Mouse (Mus musculus): ENCODE data around the gene Olfr1258. TPM values are rescaled to one million over a fixed set of nuclear protein-coding genes. Genes with fewer than 3 reads are reported as not detected.
"Not testable (repeated sequence)": the region's sequence is repeated elsewhere in the genome, so short reads cannot be mapped to it uniquely, and the experiment has no call there.

Olfr1258 gene
- polyA plus RNA-seq (2014; fragmentation: Nextera tagmentation; extraction: Ambion mirVana): not detected in 2 replicates

GRCm38 (mm10) chr2:89927009-89927408 lies at the start of gene Olfr1258:
Gene Olfr1258 (plus strand): TSS chr2:89927309.
- H3K4me2 ChIP-seq (replicated peaks; ENCODE audit: low read depth, low read length): no peak within 1 kb of the TSS
- no peaks in the 10 kb centered on the region for H3K9me3 ChIP-seq (ENCODE audit: control insufficient read depth, low read depth, low read length)
- H3K27me3 ChIP-seq (ENCODE audit: control insufficient read depth, insufficient read depth, low read length): no peaks in the 10 kb centered on the region
- H3K4me1 ChIP-seq (ENCODE audit: control insufficient read depth, insufficient read depth, low read length): no peaks in the 10 kb centered on the region
- H3K27ac ChIP-seq (ENCODE audit: low read length): no peak within 1 kb of the TSS
- ATAC-seq (ENCODE audit: insufficient number of reproducible peaks, insufficient read depth, low FRiP score, low read depth): no peak
- no peak within 1 kb of the TSS for H3K4me3 ChIP-seq (ENCODE audit: low read depth, low read length)
- H3K36me3 ChIP-seq (ENCODE audit: control insufficient read depth, insufficient read depth, low read length): no peaks in the 10 kb centered on the region
- H3K9ac ChIP-seq (replicated peaks; ENCODE audit: low read depth, low read length): no peak within 1 kb of the TSS

- no peak within 1 kb of the TSS for H3K4me3 ChIP-seq (ENCODE audit: low read depth, low read length)
- H3K9ac ChIP-seq (replicated peaks; ENCODE audit: low read depth, low read length): no peak within 1 kb of the TSS
- WGBS: 95% methylated on average over 1 of the region's 1 CpGs
- no peak for ATAC-seq (ENCODE audit: insufficient number of reproducible peaks, insufficient read depth, low FRiP score, low read depth)
- H3K4me2 ChIP-seq (replicated peaks; ENCODE audit: low read depth, low read length): no peak within 1 kb of the TSS
- no peaks in the 10 kb centered on the region for H3K36me3 ChIP-seq (ENCODE audit: control insufficient read depth, insufficient read depth, low read length)
- no peaks in the 10 kb centered on the region for H3K9me3 ChIP-seq (ENCODE audit: control insufficient read depth, low read depth, low read length)
- H3K4me1 ChIP-seq (ENCODE audit: control insufficient read depth, insufficient read depth, low read length): no peaks in the 10 kb centered on the region
- H3K27me3 ChIP-seq (ENCODE audit: control insufficient read depth, insufficient read depth, low read length): no peaks in the 10 kb centered on the region
- no peak within 1 kb of the TSS for H3K27ac ChIP-seq (ENCODE audit: low read length)
These were observed 49.0 kb upstream of the Olfr1258 start, which contains the start of gene Olfr1257 for GRCm38 (mm10) chr2:89878137-89878536. Gene Olfr1257 (plus strand): TSS chr2:89878437.

GRCm38 (mm10) chr2:89912616-89913015 lies 14.5 kb upstream of the Olfr1258 start:
- H3K36me3 ChIP-seq (ENCODE audit: control insufficient read depth, insufficient read depth, low read length); H3K9ac ChIP-seq (replicated peaks; ENCODE audit: low read depth, low read length); H3K4me1 ChIP-seq (ENCODE audit: control insufficient read depth, insufficient read depth, low read length); H3K27me3 ChIP-seq (ENCODE audit: control insufficient read depth, insufficient read depth, low read length); H3K4me3 ChIP-seq (ENCODE audit: low read depth, low read length); H3K9me3 ChIP-seq (ENCODE audit: control insufficient read depth, low read depth, low read length); H3K4me2 ChIP-seq (replicated peaks; ENCODE audit: low read depth, low read length); H3K27ac ChIP-seq (ENCODE audit: low read length); ATAC-seq (ENCODE audit: insufficient number of reproducible peaks, insufficient read depth, low FRiP score, low read depth): not testable (repeated sequence)
- WGBS: 75% methylated on average over 9 of the region's 9 CpGs

GRCm38 (mm10) chr2:89948564-89948963 lies 21.5 kb downstream of the Olfr1258 start, which contains the start of gene Olfr1259:
Gene Olfr1259 (minus strand): TSS chr2:89948664.
- Histone ChIP-seq H3K27ac (ENCODE audit: low read length) (no peak within 1 kb of the TSS), H3K9me3 (ENCODE audit: control insufficient read depth, low read depth, low read length) (no peaks in the 10 kb centered on the region), H3K9ac (replicated peaks; ENCODE audit: low read depth, low read length) (no peak within 1 kb of the TSS), H3K4me3 (ENCODE audit: low read depth, low read length) (no peak within 1 kb of the TSS), H3K36me3 (ENCODE audit: control insufficient read depth, insufficient read depth, low read length) (no peaks in the 10 kb centered on the region), H3K27me3 (ENCODE audit: control insufficient read depth, insufficient read depth, low read length) (no peaks in the 10 kb centered on the region), H3K4me1 (ENCODE audit: control insufficient read depth, insufficient read depth, low read length) (no peaks in the 10 kb centered on the region), H3K4me2 (replicated peaks; ENCODE audit: low read depth, low read length) (no peak within 1 kb of the TSS)
- ATAC-seq (ENCODE audit: insufficient number of reproducible peaks, insufficient read depth, low FRiP score, low read depth): no peak
- WGBS: 78% methylated on average over 5 of the region's 5 CpGs

- Histone ChIP-seq H3K4me1 (ENCODE audit: control insufficient read depth, insufficient read depth, low read length) (no peaks in the 10 kb centered on the region), H3K9ac (replicated peaks; ENCODE audit: low read depth, low read length) (no peak within 1 kb of the TSS), H3K4me3 (ENCODE audit: low read depth, low read length) (no peak within 1 kb of the TSS), H3K27ac (ENCODE audit: low read length) (no peak within 1 kb of the TSS), H3K36me3 (ENCODE audit: control insufficient read depth, insufficient read depth, low read length) (no peaks in the 10 kb centered on the region), H3K9me3 (ENCODE audit: control insufficient read depth, low read depth, low read length) (no peaks in the 10 kb centered on the region), H3K4me2 (replicated peaks; ENCODE audit: low read depth, low read length) (no peak within 1 kb of the TSS), H3K27me3 (ENCODE audit: control insufficient read depth, insufficient read depth, low read length) (no peaks in the 10 kb centered on the region)
- WGBS: 51% methylated on average over 2 of the region's 2 CpGs
- no peak for ATAC-seq (ENCODE audit: insufficient number of reproducible peaks, insufficient read depth, low FRiP score, low read depth)
These were observed 47.1 kb downstream of the Olfr1258 start, which contains the start of gene Olfr1260 for GRCm38 (mm10) chr2:89974184-89974583. Gene Olfr1260 (plus strand): TSS chr2:89974340.

- H3K27ac ChIP-seq (ENCODE audit: low read length): no peak overlapping the region
- no peaks in the 10 kb centered on the region for H3K9me3 ChIP-seq (ENCODE audit: control insufficient read depth, low read depth, low read length)
- H3K4me2 ChIP-seq (replicated peaks; ENCODE audit: low read depth, low read length): no peak overlapping the region
- H3K4me3 ChIP-seq (ENCODE audit: low read depth, low read length): no peak overlapping the region
- ATAC-seq (ENCODE audit: insufficient number of reproducible peaks, insufficient read depth, low FRiP score, low read depth): no peak
- H3K36me3 ChIP-seq (ENCODE audit: control insufficient read depth, insufficient read depth, low read length): no peaks in the 10 kb centered on the region
- no peaks in the 10 kb centered on the region for H3K27me3 ChIP-seq (ENCODE audit: control insufficient read depth, insufficient read depth, low read length)
- H3K4me1 ChIP-seq (ENCODE audit: control insufficient read depth, insufficient read depth, low read length): no peaks in the 10 kb centered on the region
- no peak overlapping the region for H3K9ac ChIP-seq (replicated peaks; ENCODE audit: low read depth, low read length)
- 83% methylated on average over 2 of the region's 2 CpGs for WGBS
These were observed 50.6 kb downstream of the Olfr1258 start for GRCm38 (mm10) chr2:89977709-89978108.

Other genes starting within 250 kb of the Olfr1258 start
- not detected in 2 replicates for gene Olfr1252, start 202.3 kb upstream of the Olfr1258 start, polyA plus RNA-seq (2014; fragmentation: Nextera tagmentation; extraction: Ambion mirVana)
- gene Olfr1253, start 170.2 kb upstream of the Olfr1258 start, polyA plus RNA-seq (2014; fragmentation: Nextera tagmentation; extraction: Ambion mirVana): not detected in 2 replicates
- not detected in 2 replicates for gene Olfr1254, start 133.7 kb upstream of the Olfr1258 start, polyA plus RNA-seq (2014; fragmentation: Nextera tagmentation; extraction: Ambion mirVana)
- gene Olfr1255, start 115.3 kb upstream of the Olfr1258 start, polyA plus RNA-seq (2014; fragmentation: Nextera tagmentation; extraction: Ambion mirVana): not detected in 2 replicates
- gene Olfr1256, start 85.8 kb upstream of the Olfr1258 start, polyA plus RNA-seq (2014; fragmentation: Nextera tagmentation; extraction: Ambion mirVana): not detected in 2 replicates
- gene Olfr48, start 79.1 kb upstream of the Olfr1258 start, polyA plus RNA-seq (2014; fragmentation: Nextera tagmentation; extraction: Ambion mirVana): not detected in 2 replicates
- gene Olfr1257, start 48.9 kb upstream of the Olfr1258 start, polyA plus RNA-seq (2014; fragmentation: Nextera tagmentation; extraction: Ambion mirVana): not detected in 2 replicates
- not detected in 2 replicates for gene Olfr1259, start 21.4 kb downstream of the Olfr1258 start, polyA plus RNA-seq (2014; fragmentation: Nextera tagmentation; extraction: Ambion mirVana)
- not detected in 2 replicates for gene Olfr1260, start 47.0 kb downstream of the Olfr1258 start, polyA plus RNA-seq (2014; fragmentation: Nextera tagmentation; extraction: Ambion mirVana)
- gene Olfr1261, start 63.9 kb downstream of the Olfr1258 start, polyA plus RNA-seq (2014; fragmentation: Nextera tagmentation; extraction: Ambion mirVana): not detected in 2 replicates
- not detected in 2 replicates for gene Olfr1262, start 72.8 kb downstream of the Olfr1258 start, polyA plus RNA-seq (2014; fragmentation: Nextera tagmentation; extraction: Ambion mirVana)
- gene Olfr1263, start 84.8 kb downstream of the Olfr1258 start, polyA plus RNA-seq (2014; fragmentation: Nextera tagmentation; extraction: Ambion mirVana): not detected in 2 replicates
- not detected in 2 replicates for gene Olfr1264, start 98.3 kb downstream of the Olfr1258 start, polyA plus RNA-seq (2014; fragmentation: Nextera tagmentation; extraction: Ambion mirVana)
- gene Olfr1265, start 108.0 kb downstream of the Olfr1258 start, polyA plus RNA-seq (2014; fragmentation: Nextera tagmentation; extraction: Ambion mirVana): not detected in 2 replicates
- gene Olfr140, start 136.3 kb downstream of the Olfr1258 start, polyA plus RNA-seq (2014; fragmentation: Nextera tagmentation; extraction: Ambion mirVana): not detected in 2 replicates
- not detected in 2 replicates for gene Olfr1269, start 194.1 kb downstream of the Olfr1258 start, polyA plus RNA-seq (2014; fragmentation: Nextera tagmentation; extraction: Ambion mirVana)
- not detected in 2 replicates for gene Olfr32, start 215.0 kb downstream of the Olfr1258 start, polyA plus RNA-seq (2014; fragmentation: Nextera tagmentation; extraction: Ambion mirVana)
- gene Olfr1270, start 225.8 kb downstream of the Olfr1258 start, polyA plus RNA-seq (2014; fragmentation: Nextera tagmentation; extraction: Ambion mirVana): not detected in 2 replicates

Measured in stomach, embryonic 14.5 days (tissue).